40 mouse cellular contexts compared by ENCODE assay signal in the genomic region with DNA sequence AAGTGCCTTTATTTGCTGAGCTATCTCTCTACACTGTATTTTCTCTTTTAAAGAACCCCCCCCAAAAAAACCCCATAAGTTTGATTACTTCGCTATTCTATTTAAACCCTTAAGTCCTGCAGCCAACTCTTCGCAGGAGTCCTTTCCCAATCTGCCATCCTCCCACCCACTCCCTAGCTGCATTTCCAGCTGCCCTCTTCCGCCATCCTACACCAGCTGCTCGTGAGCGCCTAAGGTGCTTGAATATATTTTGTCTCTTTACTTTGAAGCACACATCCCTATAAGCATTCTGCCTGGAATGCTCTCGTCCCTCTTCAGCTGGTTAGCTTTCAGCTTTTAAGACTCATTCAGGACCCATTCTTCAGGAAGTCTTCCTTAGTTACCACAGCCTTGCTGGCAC. TPM values are rescaled to one million over a fixed set of nuclear protein-coding genes. Genes with fewer than 3 reads are reported as not detected.
A peak's percentile ranks its signal among the peaks of the same experiment; 100 is the strongest.
DNase-seq lines count a peak whose midpoint lies in the region; ATAC-seq lines count a peak whose summit lies in the region.
"Had no signal": no experiment of that assay in that cellular context is flagged by ENCODE, and none has a peak within 500 bp of the region (broad histone marks: within the 10 kb centered on the region; RNA-seq: fewer than 3 reads in every experiment).

No protein-coding gene starts in this region.

- H3K4me1 ChIP-seq in intestine, embryonic 16.5 days (ENCODE audit: control insufficient read depth, insufficient read depth, low read length), result no peaks in the 10 kb centered on the region
- H3K4me1 ChIP-seq: heart, embryonic 15.5 days; hindbrain, embryonic 12.5 days; intestine, embryonic 15.5 days; midbrain, embryonic 10.5 days had no signal

- peak; percentile 39 for DNase-seq in layer of hippocampus, adult 9-11 months
- DNase-seq in layer of hippocampus, postnatal 25 days (ENCODE audit: extremely low spot score in 1 of 2, low spot score in 1 of 2), result no peak
- DNase-seq in left cerebral cortex, postnatal 14 days (ENCODE audit: low spot score in 2 of 2), result peak; percentile 34 to 54
- DNase-seq in left cerebral cortex, postnatal 36 days (ENCODE audit: low spot score in 2 of 2), result peak; percentile 54 to 55
- peak; percentile 36 to 52 for DNase-seq in right cerebral cortex, postnatal 36 days (ENCODE audit: low spot score in 2 of 2)
- DNase-seq: adrenal gland, adult 2 months; adrenal gland, postnatal 36 days; B cell, adult 2 months; cerebellum, adult 2 months; cerebellum, postnatal 14 days; gastrocnemius, postnatal 25 days; heart, adult 11 months; heart, postnatal 36 days; kidney, adult 8-10 months; kidney, postnatal 4 days; liver; lung, adult 2 months; lung, postnatal 10 days had no signal

- H3K9me3 ChIP-seq in intestine, embryonic 16.5 days (ENCODE audit: control insufficient read depth, low read length), result no peaks in the 10 kb centered on the region
- H3K9me3 ChIP-seq: heart, embryonic 10.5 days; heart, embryonic 15.5 days; hindbrain, embryonic 12.5 days; intestine, embryonic 15.5 days; midbrain, embryonic 10.5 days had no signal

- intact Hi-C loops in left cerebral cortex, postnatal 14 days (cut with DNase I), result no loop called here
- intact Hi-C loops in left cerebral cortex, postnatal 36 days (cut with DNase I), result loop anchor here (10.0 kb wide), 1 partner anchor 156 kb away; no protein-coding TSS in a partner anchor

- no peak overlapping the region for H3K4me3 ChIP-seq in intestine, embryonic 16.5 days (ENCODE audit: low read length)
- H3K4me3 ChIP-seq: erythroblast, embryonic 14.5 days; heart, embryonic 10.5 days; heart, embryonic 15.5 days; hindbrain, embryonic 12.5 days; intestine, embryonic 15.5 days; midbrain, embryonic 10.5 days had no signal

- no peaks in the 10 kb centered on the region for H3K27me3 ChIP-seq in intestine, embryonic 16.5 days (replicated peaks; ENCODE audit: control insufficient read depth, insufficient read depth, low read length)
- H3K27me3 ChIP-seq: heart, embryonic 15.5 days; hindbrain, embryonic 12.5 days; intestine, embryonic 15.5 days had no signal

- ATAC-seq in intestine, embryonic 16.5 days, result no peak
- ATAC-seq in megakaryocyte, adult 5-6 weeks (ENCODE audit: poor library complexity, severe bottlenecking), result no peak
- ATAC-seq: forebrain, embryonic 16.5 days; hindbrain, postnatal 0 days; intestine, embryonic 15.5 days; midbrain, embryonic 16.5 days had no signal

- no peak overlapping the region for H3K27ac ChIP-seq in intestine, embryonic 16.5 days (ENCODE audit: low read length)
- H3K27ac ChIP-seq: heart, embryonic 10.5 days; heart, embryonic 15.5 days; hindbrain, embryonic 12.5 days; hindbrain, postnatal 0 days; intestine, embryonic 15.5 days; kidney, postnatal 0 days; liver, embryonic 14.5 days; midbrain, embryonic 10.5 days had no signal

- no peak overlapping the region for H3K4me2 ChIP-seq in intestine, embryonic 16.5 days (ENCODE audit: low read depth, low read length)
- H3K4me2 ChIP-seq: heart, embryonic 15.5 days; hindbrain, embryonic 12.5 days; intestine, embryonic 15.5 days had no signal

- 88% methylated on average over 6 of the region's 6 CpGs for WGBS in intestine, embryonic 16.5 days

- H3K9ac ChIP-seq in intestine, embryonic 16.5 days (ENCODE audit: low read depth, low read length), result no peak overlapping the region
- H3K9ac ChIP-seq: heart, embryonic 15.5 days; hindbrain, embryonic 12.5 days; intestine, embryonic 15.5 days; liver, embryonic 14.5 days had no signal

- H3K36me3 ChIP-seq in intestine, embryonic 16.5 days (ENCODE audit: control insufficient read depth, insufficient read depth, low read length), result peaks cover 8% of the 10 kb centered on the region

RNA-seq across cellular contexts. Expression of gene Tmem59, which starts 27.2 kb away (rescaled TPM):
- total RNA-seq in layer of hippocampus, postnatal 25 days (2021), result 100 to 1,000 TPM; 200 to 222 TPM
- 100 to 1,000 TPM; 193 to 195 TPM for total RNA-seq in left cerebral cortex, postnatal 14 days (2021)
- total RNA-seq in left cerebral cortex, postnatal 36 days (2021), result 100 to 1,000 TPM; 192 to 236 TPM
- polyA plus RNA-seq in intestine, embryonic 16.5 days (2015; fragmentation: Nextera tagmentation; extraction: Ambion mirVana), result 449 TPM in 2 replicates
- total RNA-seq in megakaryocyte, adult 5-6 weeks (2015), result 288 and 354 TPM in 2 replicates
- total RNA-seq in megakaryocyte, adult 5-6 weeks (2017), result 165 and 181 TPM in 2 replicates

RNA-seq across cellular contexts. Expression of gene Tceanc2, which starts 27.9 kb away (rescaled TPM):
- 10 to 100 TPM; 18.6 to 20.1 TPM for total RNA-seq in layer of hippocampus, postnatal 25 days (2021)
- 10 to 100 TPM; 17.5 to 19.8 TPM for total RNA-seq in left cerebral cortex, postnatal 14 days (2021)
- 10 to 100 TPM; 15.0 to 20.8 TPM for total RNA-seq in left cerebral cortex, postnatal 36 days (2021)
- 17.6 and 19.4 TPM in 2 replicates for polyA plus RNA-seq in intestine, embryonic 16.5 days (2015; fragmentation: Nextera tagmentation; extraction: Ambion mirVana)
- 26.5 and 30.8 TPM in 2 replicates for total RNA-seq in megakaryocyte, adult 5-6 weeks (2015)
- total RNA-seq in megakaryocyte, adult 5-6 weeks (2017), result 33.3 and 36.7 TPM in 2 replicates

RNA-seq across cellular contexts. Expression of gene Cdcp2, which starts 54.3 kb away (rescaled TPM):
- total RNA-seq in layer of hippocampus, postnatal 25 days (2021), result not detected
- total RNA-seq in left cerebral cortex, postnatal 14 days (2021), result not detected
- total RNA-seq in left cerebral cortex, postnatal 36 days (2021), result not detected
- polyA plus RNA-seq in intestine, embryonic 16.5 days (2015; fragmentation: Nextera tagmentation; extraction: Ambion mirVana), result not detected in 2 replicates
- total RNA-seq in megakaryocyte, adult 5-6 weeks (2015), result not detected in 2 replicates
- not detected in 2 replicates for total RNA-seq in megakaryocyte, adult 5-6 weeks (2017)
- total RNA-seq: adrenal gland, adult 2 months; adrenal gland, postnatal 36 days; gastrocnemius, adult 18-20 months; gastrocnemius, postnatal 25 days; heart, postnatal 36 days; layer of hippocampus, postnatal 14 days; neutrophil, adult 5-6 weeks had no signal
- polyA plus RNA-seq: cerebellum, adult 2 months; cortical plate, adult 2 months; forebrain, embryonic 16.5 days; heart, embryonic 10.5 days; heart, embryonic 15.5 days; intestine, embryonic 15.5 days; limb, embryonic 11.5 days; liver, embryonic 14.5 days; lung, adult 2 months; midbrain, embryonic 16.5 days; testis, adult 2 months had no signal

RNA-seq across cellular contexts. Expression of gene Ldlrad1, which starts 58.0 kb away (rescaled TPM):
- total RNA-seq in layer of hippocampus, postnatal 25 days (2021), result not detected
- total RNA-seq in left cerebral cortex, postnatal 14 days (2021), result under 1 TPM in 1 of 2 experiments, not detected in 1; 0.33 TPM
- not detected for total RNA-seq in left cerebral cortex, postnatal 36 days (2021)
- not detected in 2 replicates for polyA plus RNA-seq in intestine, embryonic 16.5 days (2015; fragmentation: Nextera tagmentation; extraction: Ambion mirVana)
- not detected in 2 replicates for total RNA-seq in megakaryocyte, adult 5-6 weeks (2015)
- not detected in 2 replicates for total RNA-seq in megakaryocyte, adult 5-6 weeks (2017)
- total RNA-seq: adrenal gland, adult 2 months; adrenal gland, postnatal 36 days; gastrocnemius, adult 18-20 months; gastrocnemius, postnatal 25 days; heart, postnatal 36 days; hindbrain, postnatal 0 days had no signal
- polyA plus RNA-seq: cerebellum, adult 2 months; cortical plate, adult 2 months; embryonic facial prominence, embryonic 14.5 days; erythroblast, embryonic 14.5 days; forebrain, embryonic 11.5 days; forebrain, embryonic 16.5 days; heart, embryonic 10.5 days; heart, embryonic 15.5 days; hindbrain, embryonic 12.5 days; hindbrain, postnatal 0 days; intestine, embryonic 15.5 days; kidney, postnatal 0 days; limb, embryonic 11.5 days; liver, embryonic 14.5 days; midbrain, embryonic 10.5 days; midbrain, embryonic 16.5 days; neural tube, embryonic 11.5 days had no signal

Comparison
In these comparisons a context has a peak if more than half of its experiments do, and no peak if none do; other contexts are left out.
1. DNase-seq: peak in layer of hippocampus, adult 9-11 months (single experiment), left cerebral cortex, postnatal 14 days (2 of 2), left cerebral cortex, postnatal 36 days (2 of 2) and right cerebral cortex, postnatal 36 days (2 of 2); none in layer of hippocampus, postnatal 25 days (0 of 2).